Mouse (Mus musculus) MEL (cell line): ENCODE measurements around the gene Insyn1.

Experiments used
- CHD2 ChIP-seq: IDR thresholded peaks from 2 replicates; pipeline ENCODE4 v1.6.1; 2011; ENCODE audit warnings: low read length, improper control_type of control experiment
- CTCF ChIP-seq, 3 experiments: IDR thresholded peaks in 2 of 3; conservative IDR thresholded peaks in 1 of 3; 2 replicates each; pipeline ENCODE4 v1.5.1; 2011 to 2012; ENCODE audit warnings: low read length in 3 of 3, low read depth in 2 of 3, mild to moderate bottlenecking in 2 of 3, improper control_type of control experiment in 1 of 3, inconsistent platforms in 1 of 3, mixed read lengths in 1 of 3, moderate library complexity in 1 of 3; ENCODE audit not compliant: control insufficient read depth in 1 of 3, insufficient read depth in 1 of 3, poor library complexity in 1 of 3, severe bottlenecking in 1 of 3
- GATA1 ChIP-seq: IDR thresholded peaks from 2 replicates; pipeline ENCODE4 v1.6.1; 2011; ENCODE audit warnings: low read depth, low read length, improper control_type of control experiment
- MAFK ChIP-seq: IDR thresholded peaks from 2 replicates; pipeline ENCODE4 v1.6.1; 2011; ENCODE audit warnings: low read depth, mild to moderate bottlenecking, low read length, improper control_type of control experiment, borderline replicate concordance
- MXI1 ChIP-seq: IDR thresholded peaks from 2 replicates; pipeline ENCODE4 v1.6.1; 2011; ENCODE audit warnings: mild to moderate bottlenecking, low read depth, low read length, improper control_type of control experiment
- POLR2A ChIP-seq, 2 experiments: IDR thresholded peaks; 2 replicates each; pipeline ENCODE4 v1.6.1; 2011 to 2012; ENCODE audit warnings: low read length in 2 of 2, mild to moderate bottlenecking in 2 of 2, control low read depth in 1 of 2, improper control_type of control experiment in 1 of 2, low read depth in 1 of 2, moderate library complexity in 1 of 2; ENCODE audit not compliant: control insufficient read depth in 1 of 2, insufficient read depth in 1 of 2, poor library complexity in 1 of 2
- POLR2AphosphoS2 ChIP-seq: IDR thresholded peaks from 2 replicates; pipeline ENCODE4 v1.6.1; 2011; ENCODE audit warnings: low read length, improper control_type of control experiment
- TBP ChIP-seq: IDR thresholded peaks from 2 replicates; pipeline ENCODE4 v1.8.0; 2011; ENCODE audit warnings: low read depth, low read length, improper control_type of control experiment
- USF1 ChIP-seq: IDR thresholded peaks from 2 replicates; pipeline ENCODE4 v1.6.1; 2014; ENCODE audit warnings: low read depth, mild to moderate bottlenecking, inconsistent platforms, low read length, improper control_type of control experiment, moderate library complexity
- USF2 ChIP-seq, 2 experiments: IDR thresholded peaks; 2 replicates each; pipeline ENCODE4 v1.6.1; 2011 to 2012; ENCODE audit warnings: improper control_type of control experiment in 2 of 2, low read length in 2 of 2, borderline replicate concordance in 1 of 2, inconsistent platforms in 1 of 2, low read depth in 1 of 2, mild to moderate bottlenecking in 1 of 2; ENCODE audit not compliant: insufficient read depth in 1 of 2
- ZNF384 ChIP-seq: IDR thresholded peaks from 2 replicates; pipeline ENCODE4 v1.6.1; 2012; ENCODE audit warnings: low read depth, mild to moderate bottlenecking, inconsistent platforms, low read length, improper control_type of control experiment

- TF ChIP-seq CTCF (IDR thresholded peaks at IDR 0.05 in 2 of 3, conservative IDR thresholded peaks at IDR 0.05 in 1 of 3; ENCODE audit: control insufficient read depth in 1 of 3, insufficient read depth in 1 of 3, low read depth in 2 of 3, low read length in 3 of 3, poor library complexity in 1 of 3, severe bottlenecking in 1 of 3) (no peak), CHD2 (no peak), POLR2A (IDR thresholded peaks at IDR 0.05; ENCODE audit: control insufficient read depth in 1 of 2, insufficient read depth in 1 of 2, low read depth in 1 of 2, low read length in 2 of 2, poor library complexity in 1 of 2) (no peak), GATA1 (no peak), POLR2AphosphoS2 (no peak), MXI1 (no peak), ZNF384 (no peak), MAFK (no peak), USF1 (no peak), USF2 (IDR thresholded peaks at IDR 0.05; ENCODE audit: borderline replicate concordance in 1 of 2, insufficient read depth in 1 of 2, low read depth in 1 of 2, low read length in 2 of 2) (no peak), TBP (no peak)
Measured at GRCm38 (mm10) chr9:58495035-58495434, 6.6 kb downstream of the Insyn1 start.
